Comparison of ENCODE assay signal across 13 mouse cellular contexts in the genomic region with DNA sequence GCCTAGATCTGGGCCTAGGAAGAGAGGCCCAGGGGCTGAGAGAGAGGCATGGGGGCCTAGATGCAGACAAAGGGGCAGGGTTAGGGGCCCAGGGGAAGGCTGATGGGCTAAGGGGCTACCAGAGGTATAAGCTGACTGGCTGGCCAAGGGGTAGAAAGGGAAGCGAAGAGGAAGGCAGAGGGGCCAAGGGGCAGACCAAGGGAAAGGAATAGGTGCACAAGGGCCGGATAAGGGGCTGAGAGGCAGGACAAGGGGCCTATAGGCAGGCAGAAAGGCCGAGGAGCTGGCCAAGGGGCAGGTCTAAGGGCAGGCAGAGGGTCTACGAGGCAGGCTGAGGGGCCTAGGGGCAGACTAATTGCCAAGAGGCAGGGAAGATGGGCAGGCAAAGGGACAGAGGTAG. TPM values are rescaled to one million over a fixed set of nuclear protein-coding genes. Genes with fewer than 3 reads are reported as not detected.
"Had no signal": no experiment of that assay in that cellular context is flagged by ENCODE, and none has a peak within 500 bp of the region (broad histone marks: within the 10 kb centered on the region; RNA-seq: fewer than 3 reads in every experiment).

No protein-coding gene starts in this region.

- DNase-seq: retina, postnatal 1 day; right cerebral cortex, adult 18-20 months; right cerebral cortex, postnatal 14 days; right cerebral cortex, postnatal 25 days; right cerebral cortex, postnatal 4 days; spleen, adult 18-20 months; thymus, adult 18-20 months; thymus, adult 2 months; thymus, postnatal 14 days; thymus, postnatal 25 days; thymus, postnatal 36 days; thymus, postnatal 4 days had no signal

RNA-seq across cellular contexts. Expression of gene Tex13b, which starts 26.7 kb away (rescaled TPM):
- total RNA-seq: neutrophil, adult 5-6 weeks had no signal
